Mouse (Mus musculus) bone marrow, adult 2 months (tissue): ENCODE measurements at regions not wholly inside any gene's neighbourhood (a gene's known extent, or its start where the extent isn't known, plus 50 kb on each side); places are given as distances from the start of the nearest gene placed in this dataset.
A peak's percentile ranks its signal among the peaks of the same experiment; 100 is the strongest.

ENCODE experiments used
- H3K27ac ChIP-seq: fragments of 200-500 bp; 2 replicates; pipeline ENCODE4 v1.5.1; 2012; ENCODE audit warnings: low read depth, mild to moderate bottlenecking, control low read depth, inconsistent platforms, low read length; ENCODE audit not compliant: control insufficient read depth, poor library complexity, insufficient read depth
- H3K4me1 ChIP-seq: fragments of 200-500 bp; 2 replicates; pipeline ENCODE4 v1.6.1; 2011; ENCODE audit warnings: low read length; ENCODE audit not compliant: control insufficient read depth, insufficient read depth
- H3K4me3 ChIP-seq: fragments of 200-500 bp; replicated peaks from 2 replicates; pipeline ENCODE3; 2011; ENCODE audit warnings: mild to moderate bottlenecking, low read depth, low read length, control low read depth; ENCODE audit not compliant: control insufficient read depth
- CTCF ChIP-seq: fragments of 200-500 bp; IDR thresholded peaks from 2 replicates; pipeline ENCODE4 v1.5.1; 2011; ENCODE audit warnings: low read length, control low read depth; ENCODE audit not compliant: control insufficient read depth, insufficient read depth
- POLR2A ChIP-seq: fragments of 200-500 bp; IDR thresholded peaks from 2 replicates; pipeline ENCODE4 v1.6.1; 2011; ENCODE audit warnings: low read depth, mild to moderate bottlenecking, control low read depth, low read length, borderline replicate concordance; ENCODE audit not compliant: control insufficient read depth
- WGBS: fragments of 180-500 bp; shearing (Covaris S2); methylation state at CpG from one replicate; pipeline ENCODE4 v1.1.7; 2018; 5-methylcytosine and 5-hydroxymethylcytosine counted together

- H3K27ac ChIP-seq: no peak overlapping the region
- no peak overlapping the region for H3K4me3 ChIP-seq
- TF ChIP-seq CTCF: no peak
- no peak for TF ChIP-seq POLR2A
- 83% methylated on average over 2 of the region's 2 CpGs for WGBS
- no peaks in the 10 kb centered on the region for H3K4me1 ChIP-seq
These were observed 61.2 kb upstream of the Nampt start for GRCm38 (mm10) chr12:32758150-32758549.

GRCm38 (mm10) chr12:32760627-32761026, 58.7 kb upstream of the Nampt start:
- H3K27ac ChIP-seq: no peak overlapping the region
- TF ChIP-seq POLR2A: no peak
- WGBS: 84% methylated on average over 3 of the region's 3 CpGs
- H3K4me1 ChIP-seq: no peaks in the 10 kb centered on the region; the same call in 1 of the 2 replicates
- no peak overlapping the region for H3K4me3 ChIP-seq

GRCm38 (mm10) chr12:32761055-32761454, 58.3 kb upstream of the Nampt start:
- Histone ChIP-seq H3K4me3 (no peak overlapping the region), H3K4me1 (peaks cover 3% of the 10 kb centered on the region), H3K27ac (no peak overlapping the region)
- no peak for TF ChIP-seq POLR2A
- TF ChIP-seq CTCF: no peak
- WGBS: 70% methylated on average over 3 of the region's 3 CpGs

- peaks cover 4% of the 10 kb centered on the region for H3K4me1 ChIP-seq
- WGBS: 80% methylated on average over 3 of the region's 3 CpGs
- TF ChIP-seq CTCF (no peak), POLR2A (no peak)
- H3K4me3 ChIP-seq: no peak overlapping the region
- no peak overlapping the region for H3K27ac ChIP-seq
These were observed 55.1 kb upstream of the Nampt start for GRCm38 (mm10) chr12:32764271-32764670.

- Histone ChIP-seq H3K27ac (no peak overlapping the region), H3K4me1 (peaks cover 4% of the 10 kb centered on the region), H3K4me3 (no peak overlapping the region)
- TF ChIP-seq CTCF (no peak), POLR2A (no peak)
- 63% methylated on average over 7 of the region's 7 CpGs for WGBS
These were observed 54.6 kb upstream of the Nampt start for GRCm38 (mm10) chr12:32764747-32765146.

- no peak overlapping the region for H3K4me3 ChIP-seq
- H3K27ac ChIP-seq: peak overlapping the region; percentile 52
- peaks cover 4% of the 10 kb centered on the region for H3K4me1 ChIP-seq
- TF ChIP-seq CTCF: no peak
- no peak for TF ChIP-seq POLR2A
These were observed 53.5 kb upstream of the Nampt start for GRCm38 (mm10) chr12:32765861-32766260.

GRCm38 (mm10) chr12:32766575-32766974, 52.8 kb upstream of the Nampt start:
- TF ChIP-seq POLR2A (no peak), CTCF (no peak)
- peaks cover 4% of the 10 kb centered on the region for H3K4me1 ChIP-seq

GRCm38 (mm10) chr12:32767206-32768081, 51.9 kb upstream of the Nampt start:
- H3K4me1 ChIP-seq: peaks cover 4% of the 10 kb centered on the region
- 64% methylated on average over 7 of the region's 7 CpGs for WGBS
- no peak overlapping the region for H3K4me3 ChIP-seq
- TF ChIP-seq POLR2A (no peak), CTCF (no peak)
- H3K27ac ChIP-seq: peak overlapping the region; percentile 73; the same call in 1 of the 2 replicates

More at GRCm38 (mm10) chr12:32766575-32766974, 52.8 kb upstream of the Nampt start:
- Histone ChIP-seq H3K4me3 (no peak overlapping the region), H3K27ac (peak overlapping the region; percentile 73; the same call in 1 of the 2 replicates)
- WGBS: 30% methylated on average over 3 of the region's 3 CpGs

GRCm38 (mm10) chr12:32768082-32768743, 51.1 kb upstream of the Nampt start:
- H3K27ac ChIP-seq: peak overlapping the region; percentile 87
- WGBS: 39% methylated on average over 3 of the region's 3 CpGs
- TF ChIP-seq POLR2A (no peak), CTCF (no peak)
- H3K4me1 ChIP-seq: peaks cover 4% of the 10 kb centered on the region
- H3K4me3 ChIP-seq: no peak overlapping the region
